In genomic region chr15:103518600-103519385, GRCm38 (mm10) we compare ENCODE assay signal across 10 mouse cellular contexts. TPM values are rescaled to one million over a fixed set of nuclear protein-coding genes. Genes with fewer than 3 reads are reported as not detected.
DNase-seq lines count a peak whose midpoint lies in the region; ATAC-seq lines count a peak whose summit lies in the region.
"Had no signal": no experiment of that assay in that cellular context is flagged by ENCODE, and none has a peak within 500 bp of the region (broad histone marks: within the 10 kb centered on the region; RNA-seq: fewer than 3 reads in every experiment).

No protein-coding gene starts in this region.

- H3K4me2 ChIP-seq in kidney, embryonic 14.5 days (replicated peaks; ENCODE audit: low read depth, low read length): no peak overlapping the region
- peak overlapping the region; percentile 28 for H3K4me2 ChIP-seq in hindbrain, embryonic 11.5 days (replicated peaks; ENCODE audit: low read depth, low read length)
- H3K4me2 ChIP-seq in neural tube, embryonic 14.5 days (ENCODE audit: low read depth, low read length): no peak overlapping the region; the same call in 1 of the 2 replicates

- no peaks in the 10 kb centered on the region for H3K9me3 ChIP-seq in kidney, embryonic 14.5 days (ENCODE audit: control insufficient read depth, low read length)
- H3K9me3 ChIP-seq in hindbrain, embryonic 11.5 days (ENCODE audit: control insufficient read depth, low read length): no peaks in the 10 kb centered on the region
- H3K9me3 ChIP-seq in neural tube, embryonic 14.5 days (ENCODE audit: control insufficient read depth, low read length): no peaks in the 10 kb centered on the region

- peak; percentile 36; the same call in 1 of the 2 replicates for ATAC-seq in kidney, embryonic 14.5 days (ENCODE audit: low FRiP score, low TSS enrichment)
- ATAC-seq in hindbrain, embryonic 11.5 days (ENCODE audit: low FRiP score): peak; percentile 75
- peak; percentile 62 for ATAC-seq in neural tube, embryonic 14.5 days (ENCODE audit: low read depth)

- H3K27me3 ChIP-seq in kidney, embryonic 14.5 days (ENCODE audit: control insufficient read depth, insufficient read depth, low read length): no peaks in the 10 kb centered on the region
- no peaks in the 10 kb centered on the region for H3K27me3 ChIP-seq in hindbrain, embryonic 11.5 days (ENCODE audit: control insufficient read depth, insufficient read depth, low read length)
- no peaks in the 10 kb centered on the region for H3K27me3 ChIP-seq in neural tube, embryonic 14.5 days (ENCODE audit: control insufficient read depth, insufficient read depth, low read length)

- H3K36me3 ChIP-seq in kidney, embryonic 14.5 days (ENCODE audit: control insufficient read depth, insufficient read depth, low read length): no peaks in the 10 kb centered on the region
- no peaks in the 10 kb centered on the region for H3K36me3 ChIP-seq in hindbrain, embryonic 11.5 days (ENCODE audit: control insufficient read depth, insufficient read depth, low read length)
- H3K36me3 ChIP-seq in neural tube, embryonic 14.5 days (ENCODE audit: control insufficient read depth, insufficient read depth, low read length): peaks cover 8% of the 10 kb centered on the region; the same call in 1 of the 2 replicates

- WGBS in kidney, embryonic 14.5 days: 12% methylated on average over 5 of the region's 5 CpGs
- WGBS in hindbrain, embryonic 11.5 days: 3% methylated on average over 5 of the region's 5 CpGs
- WGBS in neural tube, embryonic 14.5 days: 2% methylated on average over 5 of the region's 5 CpGs

- no peak for DNase-seq in kidney, adult 8-10 months
- DNase-seq in embryo, embryonic 10 days (ENCODE audit: low spot score): peak; percentile 79
- DNase-seq in hindbrain, embryonic 11.5 days (ENCODE audit: low spot score): peak; percentile 76
- no peak for DNase-seq in right cerebral cortex, postnatal 4 days
- no peak for DNase-seq in yolk sac, embryonic 10.5 days (ENCODE audit: low spot score)
- DNase-seq in testis, postnatal 10 days (ENCODE audit: low spot score): no peak

- 0 out of 2 replicates have a peak, but pooled peaks cover 4% of the 10 kb centered on the region for H3K4me1 ChIP-seq in kidney, embryonic 14.5 days (ENCODE audit: control insufficient read depth, insufficient read depth, low read length)
- H3K4me1 ChIP-seq in hindbrain, embryonic 11.5 days (replicated peaks; ENCODE audit: control insufficient read depth, insufficient read depth, low read length): peaks cover 18% of the 10 kb centered on the region
- peaks cover 29% of the 10 kb centered on the region for H3K4me1 ChIP-seq in neural tube, embryonic 14.5 days (ENCODE audit: control insufficient read depth, insufficient read depth, low read length)

- H3K27ac ChIP-seq in kidney, embryonic 14.5 days (ENCODE audit: low read depth, low read length): peak overlapping the region; percentile 38; the same call in 1 of the 2 replicates
- peak overlapping the region; percentile 97 for H3K27ac ChIP-seq in hindbrain, embryonic 11.5 days (ENCODE audit: low read depth, low read length)
- peak overlapping the region; percentile 93 for H3K27ac ChIP-seq in neural tube, embryonic 14.5 days (ENCODE audit: low read depth, low read length)

- no peak overlapping the region for H3K4me3 ChIP-seq in kidney, embryonic 14.5 days (ENCODE audit: low read length)
- H3K4me3 ChIP-seq in hindbrain, embryonic 11.5 days (ENCODE audit: low read depth, low read length): no peak overlapping the region
- H3K4me3 ChIP-seq in neural tube, embryonic 14.5 days (ENCODE audit: low read depth, low read length): no peak overlapping the region

- H3K9ac ChIP-seq in kidney, embryonic 14.5 days (ENCODE audit: low read depth, low read length): no peak overlapping the region
- H3K9ac ChIP-seq in hindbrain, embryonic 11.5 days (ENCODE audit: low read depth, low read length): peak overlapping the region; percentile 55
- no peak overlapping the region; the same call in 1 of the 2 replicates for H3K9ac ChIP-seq in neural tube, embryonic 14.5 days (replicated peaks; ENCODE audit: low read depth, low read length)

RNA-seq across cellular contexts. Expression of gene Pde1b, which starts 16.0 kb away (rescaled TPM):
- polyA plus RNA-seq in kidney, embryonic 14.5 days (2014; fragmentation: Nextera tagmentation; extraction: Ambion mirVana): 3.1 and 4.9 TPM in 2 replicates
- polyA plus RNA-seq in hindbrain, embryonic 11.5 days (2014; fragmentation: Nextera tagmentation; extraction: Ambion mirVana): 38.1 and 39.0 TPM in 2 replicates
- 99.0 and 99.6 TPM in 2 replicates for polyA plus RNA-seq in neural tube, embryonic 14.5 days (2014; fragmentation: Nextera tagmentation; extraction: Ambion mirVana)

RNA-seq across cellular contexts. Expression of gene Ppp1r1a, which starts 19.0 kb away (rescaled TPM):
- polyA plus RNA-seq in kidney, embryonic 14.5 days (2014; fragmentation: Nextera tagmentation; extraction: Ambion mirVana): 19.2 and 21.2 TPM in 2 replicates
- polyA plus RNA-seq in hindbrain, embryonic 11.5 days (2014; fragmentation: Nextera tagmentation; extraction: Ambion mirVana): 47.9 and 53.7 TPM in 2 replicates
- polyA plus RNA-seq in neural tube, embryonic 14.5 days (2014; fragmentation: Nextera tagmentation; extraction: Ambion mirVana): 98.6 and 110 TPM in 2 replicates

RNA-seq across cellular contexts. Expression of gene Glycam1, which starts 46.1 kb away (rescaled TPM):
- not detected in 2 replicates for polyA plus RNA-seq in kidney, embryonic 14.5 days (2014; fragmentation: Nextera tagmentation; extraction: Ambion mirVana)
- polyA plus RNA-seq in hindbrain, embryonic 11.5 days (2014; fragmentation: Nextera tagmentation; extraction: Ambion mirVana): not detected in 2 replicates
- polyA plus RNA-seq in neural tube, embryonic 14.5 days (2014; fragmentation: Nextera tagmentation; extraction: Ambion mirVana): not detected in 2 replicates
- polyA plus RNA-seq: heart, postnatal 0 days; lung, embryonic 16.5 days had no signal

Comparison
In these comparisons a context has a peak if more than half of its experiments do, and no peak if none do; other contexts are left out.
1. H3K27ac ChIP-seq: peak in every context shown above with its lines; median percentile 97 in hindbrain, embryonic 11.5 days; 93 in neural tube, embryonic 14.5 days; 38 in kidney, embryonic 14.5 days.
2. DNase-seq: peak in embryo, embryonic 10 days (single experiment) and hindbrain, embryonic 11.5 days (single experiment); none in kidney, adult 8-10 months (0 of 2), right cerebral cortex, postnatal 4 days (single experiment), yolk sac, embryonic 10.5 days (single experiment) and testis, postnatal 10 days (single experiment).
3. Peak in every context shown above with its lines, with median percentiles within 50 percentile points of each other: ATAC-seq.